Mouse (Mus musculus) brain, adult 2 months (tissue): ENCODE results near the gene Hapln2.

Source experiments
- DNase-seq: peaks from one replicate; pipeline ENCODE4 v3.0.0; 2011; ENCODE audit warnings: low read depth, low spot score

Hapln2 gene

GRCm38 (mm10) chr3:88005822-88006786 is 21.3 kb downstream of the Hapln2 start:
- no peak for DNase-seq

GRCm38 (mm10) chr3:88002291-88002976 is 24.9 kb downstream of the Hapln2 start:
- DNase-seq: no peak

- no peak for DNase-seq
Observed at GRCm38 (mm10) chr3:88000816-88001595, 26.4 kb downstream of the Hapln2 start.

- DNase-seq: peak; percentile 84
Observed at GRCm38 (mm10) chr3:88000181-88000580, 27.2 kb downstream of the Hapln2 start, which contains the start of gene Bcan. Bcan (minus strand) TSS chr3:88000230.

- DNase-seq: no peak
Observed at GRCm38 (mm10) chr3:87999243-87999895, 28.0 kb downstream of the Hapln2 start.

GRCm38 (mm10) chr3:87998747-87999146 is 28.6 kb downstream of the Hapln2 start:
- DNase-seq: no peak

- no peak for DNase-seq
Observed at GRCm38 (mm10) chr3:87996971-87997614, 30.3 kb downstream of the Hapln2 start.

- DNase-seq: no peak
Observed at GRCm38 (mm10) chr3:87996401-87996800, 31.0 kb downstream of the Hapln2 start.

GRCm38 (mm10) chr3:87995331-87995730 is 32.1 kb downstream of the Hapln2 start:
- DNase-seq: no peak

- DNase-seq: no peak
Observed at GRCm38 (mm10) chr3:87993436-87993835, 33.9 kb downstream of the Hapln2 start.

- DNase-seq: no peak
Observed at GRCm38 (mm10) chr3:87989935-87990334, 37.4 kb downstream of the Hapln2 start.

- DNase-seq: no peak
Observed at GRCm38 (mm10) chr3:87988068-87988467, 39.3 kb downstream of the Hapln2 start.

- DNase-seq: no peak
Observed at GRCm38 (mm10) chr3:87987633-87988032, 39.8 kb downstream of the Hapln2 start.

GRCm38 (mm10) chr3:87986868-87987267 is 40.5 kb downstream of the Hapln2 start:
- DNase-seq: peak; percentile 94

- DNase-seq: no peak
Observed at GRCm38 (mm10) chr3:87985505-87986320, 41.7 kb downstream of the Hapln2 start.

- no peak for DNase-seq
Observed at GRCm38 (mm10) chr3:87984094-87984493, 43.3 kb downstream of the Hapln2 start.

GRCm38 (mm10) chr3:87983627-87984026 is 43.8 kb downstream of the Hapln2 start:
- no peak for DNase-seq

- no peak for DNase-seq
Observed at GRCm38 (mm10) chr3:87982836-87983601, 44.4 kb downstream of the Hapln2 start.
